9 mouse cellular contexts compared by ENCODE assay signal in genomic region chr9:91365664-91366063, GRCm38 (mm10). TPM values are rescaled to one million over a fixed set of nuclear protein-coding genes. Genes with fewer than 3 reads are reported as not detected.
DNase-seq lines count a peak whose midpoint lies in the region; ATAC-seq and TF ChIP-seq lines count a peak whose summit lies in the region.
"Had no signal": no experiment of that assay in that cellular context is flagged by ENCODE, and none has a peak within 500 bp of the region (broad histone marks: within the 10 kb centered on the region; RNA-seq: fewer than 3 reads in every experiment).

Gene Zic1 (minus strand): TSS chr9:91365810.

- H3K4me3 ChIP-seq in kidney, postnatal 0 days (replicated peaks; ENCODE audit: low read depth, low read length) = peak within 1 kb of the TSS; percentile 30
- peak within 1 kb of the TSS; percentile 71 for H3K4me3 ChIP-seq in forebrain, embryonic 13.5 days
- peak within 1 kb of the TSS; percentile 17 for H3K4me3 ChIP-seq in liver, embryonic 12.5 days

- no peak for TF ChIP-seq CTCF in kidney, postnatal 0 days (IDR thresholded peaks at IDR 0.05; ENCODE audit: low read depth)

- no peaks in the 10 kb centered on the region for H3K9me3 ChIP-seq in kidney, postnatal 0 days (replicated peaks; ENCODE audit: low read length)
- no peaks in the 10 kb centered on the region for H3K9me3 ChIP-seq in forebrain, embryonic 13.5 days (replicated peaks)
- H3K9me3 ChIP-seq in liver, embryonic 12.5 days (replicated peaks) = no peaks in the 10 kb centered on the region

- H3K4me1 ChIP-seq in kidney, postnatal 0 days (replicated peaks; ENCODE audit: insufficient read depth, low read length) = peaks cover 5% of the 10 kb centered on the region; the same call in 1 of the 2 replicates
- peaks cover 9% of the 10 kb centered on the region; the same call in 1 of the 2 replicates for H3K4me1 ChIP-seq in forebrain, embryonic 13.5 days
- peaks cover 10% of the 10 kb centered on the region; the same call in 1 of the 2 replicates for H3K4me1 ChIP-seq in liver, embryonic 12.5 days

- H3K4me2 ChIP-seq in kidney, postnatal 0 days (ENCODE audit: low read length) = peak within 1 kb of the TSS; percentile 47
- H3K4me2 ChIP-seq in forebrain, embryonic 13.5 days = peak within 1 kb of the TSS; percentile 63
- H3K4me2 ChIP-seq in liver, embryonic 12.5 days = peak within 1 kb of the TSS; percentile 44

- peaks cover 82% of the 10 kb centered on the region for H3K27me3 ChIP-seq in kidney, postnatal 0 days (ENCODE audit: insufficient read depth, low read length)
- peaks cover 75% of the 10 kb centered on the region for H3K27me3 ChIP-seq in forebrain, embryonic 13.5 days
- peaks cover 100% of the 10 kb centered on the region for H3K27me3 ChIP-seq in liver, embryonic 12.5 days (replicated peaks)

- H3K36me3 ChIP-seq in kidney, postnatal 0 days (ENCODE audit: insufficient read depth, low read length) = no peaks in the 10 kb centered on the region
- peaks cover 9% of the 10 kb centered on the region for H3K36me3 ChIP-seq in forebrain, embryonic 13.5 days (ENCODE audit: poor library complexity, severe bottlenecking)
- no peaks in the 10 kb centered on the region for H3K36me3 ChIP-seq in liver, embryonic 12.5 days

- no peak within 1 kb of the TSS for H3K27ac ChIP-seq in kidney, postnatal 0 days
- peak within 1 kb of the TSS; percentile 93 for H3K27ac ChIP-seq in forebrain, embryonic 13.5 days
- H3K27ac ChIP-seq in liver, embryonic 12.5 days = no peak within 1 kb of the TSS

- no peak within 1 kb of the TSS for H3K9ac ChIP-seq in kidney, postnatal 0 days (ENCODE audit: low read depth, low read length)
- peak within 1 kb of the TSS; percentile 95 for H3K9ac ChIP-seq in forebrain, embryonic 13.5 days
- no peak within 1 kb of the TSS for H3K9ac ChIP-seq in liver, embryonic 12.5 days

- no peak for ATAC-seq in kidney, postnatal 0 days (replicated peaks; ENCODE audit: low FRiP score, low read depth)
- ATAC-seq in forebrain, embryonic 13.5 days = peak; percentile 88
- ATAC-seq in liver, embryonic 12.5 days = no peak

- DNase-seq in kidney, postnatal 0 days (ENCODE audit: low spot score) = no peak
- no peak for DNase-seq in kidney, postnatal 25 days
- DNase-seq in cerebellum, adult 11 months = peak; percentile 96
- no peak for DNase-seq in spleen, adult 12 weeks (ENCODE audit: low spot score)
- no peak for DNase-seq in spleen, adult 18-20 months
- DNase-seq in right cerebral cortex, postnatal 25 days = no peak

- whole genome bisulfite sequencing in kidney, postnatal 0 days = 0% methylated on average over 28 of the region's 33 CpGs
- WGBS in forebrain, embryonic 13.5 days = 0% methylated on average over 24 of the region's 33 CpGs
- under 1% methylated on average over 11 of the region's 33 CpGs for WGBS in liver, embryonic 12.5 days (ENCODE audit: insufficient replicate concordance)

RNA-seq across cellular contexts. Expression of gene Zic1, which starts in this region (rescaled TPM):
- not detected in 2 replicates for polyA plus RNA-seq in kidney, postnatal 0 days (2015; fragmentation: Nextera tagmentation; extraction: Ambion mirVana)
- polyA plus RNA-seq in forebrain, embryonic 13.5 days (2015; fragmentation: Nextera tagmentation; extraction: Ambion mirVana) = 10.8 and 15.1 TPM in 2 replicates
- not detected in 2 replicates for polyA plus RNA-seq in liver, embryonic 12.5 days (2016; fragmentation: Nextera tagmentation; extraction: Ambion mirVana)
- polyA plus RNA-seq: spleen, adult 2 months had no signal

Comparison
In these comparisons a context has a peak if more than half of its experiments do, and no peak if none do; other contexts are left out.
1. RNA of gene Zic1 (polyA plus RNA-seq): 10.8 to 15.1 TPM in forebrain, embryonic 13.5 days; not detected in kidney, postnatal 0 days and not detected in liver, embryonic 12.5 days; every median in the first group is over 10 times any median in the second.
2. H3K4me3 ChIP-seq: peak in every context shown above with its lines; median percentile 71 in forebrain, embryonic 13.5 days; 30 in kidney, postnatal 0 days; 17 in liver, embryonic 12.5 days.
3. Peak in every context shown above with its lines, with median percentiles within 50 percentile points of each other: H3K4me2 ChIP-seq.